Mouse (Mus musculus) olfactory bulb, adult 2 months (tissue): ENCODE measurements around the gene Ccdc157. TPM values are rescaled to one million over a fixed set of nuclear protein-coding genes. Genes with fewer than 3 reads are reported as not detected.
A peak's percentile ranks its signal among the peaks of the same experiment; 100 is the strongest.

Experiments used
- H3K27ac ChIP-seq: fragments of 200-500 bp; 2 replicates; pipeline ENCODE4 v1.5.1; 2012; ENCODE audit warnings: low read depth, low read length; ENCODE audit not compliant: insufficient read depth
- H3K4me1 ChIP-seq: fragments of 200-500 bp; 2 replicates; pipeline ENCODE4 v1.6.1; 2012; ENCODE audit warnings: low read length; ENCODE audit not compliant: control insufficient read depth, insufficient read depth
- H3K4me3 ChIP-seq: fragments of 200-500 bp; 2 replicates; pipeline ENCODE4 v1.5.1; 2012; ENCODE audit warnings: mild to moderate bottlenecking, low read depth, low read length, moderate library complexity; ENCODE audit not compliant: insufficient read depth
- CTCF ChIP-seq: fragments of 200-500 bp; IDR thresholded peaks from 2 replicates; pipeline ENCODE4 v1.5.1; 2012; ENCODE audit warnings: low read depth, mild to moderate bottlenecking, low read length, moderate library complexity; ENCODE audit not compliant: insufficient read depth
- POLR2A ChIP-seq: fragments of 200-500 bp; IDR thresholded peaks from 2 replicates; pipeline ENCODE4 v1.6.1; 2012; ENCODE audit warnings: mild to moderate bottlenecking, low read depth, low read length, moderate library complexity; ENCODE audit not compliant: insufficient read depth
- WGBS: fragments of 180-500 bp; shearing (Covaris S2); methylation state at CpG from one replicate; pipeline ENCODE4 v1.1.7; 2018; 5-methylcytosine and 5-hydroxymethylcytosine counted together
- polyA plus RNA-seq: library from polyadenylated mRNA; stranded (reverse); fragments of >200 nt; gene quantifications from 2 replicates; pipeline ENCODE4 v1.2.4, GENCODE M21; 2012; ENCODE audit warnings: low replicate concordance; ENCODE audit not compliant: missing spikeins, insufficient read depth, insufficient read length

Ccdc157 gene
- polyA plus RNA-seq, 1 experiment = not detected

- H3K27ac ChIP-seq = peak overlapping the region; percentile 96; the same call in 1 of the 2 replicates
- WGBS = 4% methylated on average over 15 of the region's 15 CpGs
- peak overlapping the region; percentile 82 for H3K4me3 ChIP-seq
- H3K4me1 ChIP-seq = peaks cover 10% of the 10 kb centered on the region; the same call in 1 of the 2 replicates
- TF ChIP-seq CTCF = no peak
- no peak for TF ChIP-seq POLR2A
These were observed 826 bp upstream of the Ccdc157 start for GRCm38 (mm10) chr11:4160758-4161480.

- 65% methylated on average over 3 of the region's 3 CpGs for WGBS
- TF ChIP-seq POLR2A (no peak), CTCF (no peak)
- Histone ChIP-seq H3K4me3 (no peak overlapping the region), H3K4me1 (peaks cover 7% of the 10 kb centered on the region; the same call in 1 of the 2 replicates), H3K27ac (no peak overlapping the region)
These were observed 1.4 kb downstream of the Ccdc157 start for GRCm38 (mm10) chr11:4158676-4159075.

GRCm38 (mm10) chr11:4155641-4156040, 4.5 kb downstream of the Ccdc157 start:
- Histone ChIP-seq H3K27ac (no peak overlapping the region), H3K4me3 (no peak overlapping the region), H3K4me1 (peaks cover 5% of the 10 kb centered on the region; the same call in 1 of the 2 replicates)
- WGBS = 53% methylated on average over 5 of the region's 5 CpGs
- no peak for TF ChIP-seq POLR2A

GRCm38 (mm10) chr11:4153694-4154093, 6.4 kb downstream of the Ccdc157 start:
- peaks cover 1% of the 10 kb centered on the region; the same call in 1 of the 2 replicates for H3K4me1 ChIP-seq
- TF ChIP-seq CTCF (no peak), POLR2A (no peak)
- 92% methylated on average over 7 of the region's 7 CpGs for WGBS
- no peak overlapping the region for H3K27ac ChIP-seq
- H3K4me3 ChIP-seq = no peak overlapping the region

- no peak for TF ChIP-seq CTCF
- TF ChIP-seq POLR2A = no peak
- Histone ChIP-seq H3K4me3 (no peak overlapping the region), H3K27ac (no peak overlapping the region), H3K4me1 (no peaks in the 10 kb centered on the region)
- 89% methylated on average over 6 of the region's 6 CpGs for WGBS
These were observed 10.2 kb downstream of the Ccdc157 start for GRCm38 (mm10) chr11:4149886-4150285.

- TF ChIP-seq CTCF (no peak), POLR2A (no peak)
- no peak overlapping the region for H3K4me3 ChIP-seq
- H3K4me1 ChIP-seq = no peaks in the 10 kb centered on the region
- H3K27ac ChIP-seq = no peak overlapping the region
- WGBS = 77% methylated on average over 9 of the region's 9 CpGs
These were observed 11.4 kb downstream of the Ccdc157 start for GRCm38 (mm10) chr11:4148536-4149156.

GRCm38 (mm10) chr11:4148120-4148519, 12.0 kb downstream of the Ccdc157 start:
- 90% methylated on average over 5 of the region's 5 CpGs for WGBS
- Histone ChIP-seq H3K4me3 (no peak overlapping the region), H3K4me1 (no peaks in the 10 kb centered on the region; the same call in 1 of the 2 replicates), H3K27ac (no peak overlapping the region)
- TF ChIP-seq POLR2A (no peak), CTCF (no peak)

GRCm38 (mm10) chr11:4147098-4147497, 13.0 kb downstream of the Ccdc157 start:
- 93% methylated on average over 10 of the region's 10 CpGs for WGBS
- TF ChIP-seq CTCF (no peak), POLR2A (no peak)
- Histone ChIP-seq H3K4me3 (no peak overlapping the region), H3K4me1 (no peaks in the 10 kb centered on the region; the same call in 1 of the 2 replicates), H3K27ac (no peak overlapping the region)

- Histone ChIP-seq H3K27ac (no peak overlapping the region), H3K4me3 (no peak overlapping the region), H3K4me1 (no peaks in the 10 kb centered on the region; the same call in 1 of the 2 replicates)
- TF ChIP-seq CTCF (no peak), POLR2A (no peak)
- WGBS = 74% methylated on average over 6 of the region's 6 CpGs
These were observed 13.7 kb downstream of the Ccdc157 start for GRCm38 (mm10) chr11:4146381-4146780.
